8 mouse cellular contexts compared by ENCODE assay signal in genomic region chr12:17690564-17691281, GRCm38 (mm10). TPM values are rescaled to one million over a fixed set of nuclear protein-coding genes. Genes with fewer than 3 reads are reported as not detected.
A peak's percentile ranks its signal among the peaks of the same experiment; 100 is the strongest.
DNase-seq lines count a peak whose midpoint lies in the region; ATAC-seq and TF ChIP-seq lines count a peak whose summit lies in the region.

Gene Hpcal1, plus strand, starts transcription at chr12:17690856.

- H3K4me3 ChIP-seq in heart, embryonic 10.5 days, result peak within 1 kb of the TSS; percentile 77
- H3K4me3 ChIP-seq in kidney, embryonic 15.5 days (replicated peaks), result peak within 1 kb of the TSS; percentile 78
- peak within 1 kb of the TSS; percentile 75 for H3K4me3 ChIP-seq in limb, embryonic 15.5 days
- H3K4me3 ChIP-seq in midbrain, postnatal 0 days (ENCODE audit: low read depth, low read length), result peak within 1 kb of the TSS; percentile 62

- no peaks in the 10 kb centered on the region for H3K36me3 ChIP-seq in heart, embryonic 10.5 days
- H3K36me3 ChIP-seq in kidney, embryonic 15.5 days, result no peaks in the 10 kb centered on the region
- no peaks in the 10 kb centered on the region for H3K36me3 ChIP-seq in limb, embryonic 15.5 days
- H3K36me3 ChIP-seq in midbrain, postnatal 0 days (ENCODE audit: insufficient read depth, low read length), result no peaks in the 10 kb centered on the region

- H3K27ac ChIP-seq in heart, embryonic 10.5 days, result peak within 1 kb of the TSS; percentile 87
- peak within 1 kb of the TSS; percentile 82 for H3K27ac ChIP-seq in kidney, embryonic 15.5 days
- H3K27ac ChIP-seq in limb, embryonic 15.5 days, result peak within 1 kb of the TSS; percentile 69
- H3K27ac ChIP-seq in midbrain, postnatal 0 days (ENCODE audit: low read depth, low read length), result 0 out of 2 replicates have a peak within 1 kb of the TSS, but pooled peaks have one; percentile 4

- H3K9ac ChIP-seq in kidney, embryonic 15.5 days, result peak within 1 kb of the TSS; percentile 72
- peak within 1 kb of the TSS; percentile 51 for H3K9ac ChIP-seq in limb, embryonic 15.5 days
- peak within 1 kb of the TSS; percentile 66 for H3K9ac ChIP-seq in midbrain, postnatal 0 days (replicated peaks; ENCODE audit: low read length, poor library complexity, severe bottlenecking)

- H3K27me3 ChIP-seq in heart, embryonic 10.5 days (ENCODE audit: insufficient read depth, poor library complexity, severe bottlenecking), result 0 out of 2 replicates have a peak, but pooled peaks cover 7% of the 10 kb centered on the region
- H3K27me3 ChIP-seq in kidney, embryonic 15.5 days, result no peaks in the 10 kb centered on the region
- no peaks in the 10 kb centered on the region for H3K27me3 ChIP-seq in limb, embryonic 15.5 days
- H3K27me3 ChIP-seq in midbrain, postnatal 0 days (ENCODE audit: insufficient read depth, low read length), result no peaks in the 10 kb centered on the region

- under 1% methylated on average over 68 of the region's 72 CpGs for WGBS in heart, embryonic 10.5 days
- WGBS in kidney, embryonic 15.5 days, result under 1% methylated on average over 67 of the region's 72 CpGs
- WGBS in limb, embryonic 15.5 days, result 0% methylated on average over 69 of the region's 72 CpGs
- WGBS in midbrain, postnatal 0 days, result under 1% methylated on average over 65 of the region's 72 CpGs

- peak within 1 kb of the TSS; percentile 94 for H3K4me2 ChIP-seq in kidney, embryonic 15.5 days
- H3K4me2 ChIP-seq in limb, embryonic 15.5 days, result peak within 1 kb of the TSS; percentile 96
- H3K4me2 ChIP-seq in midbrain, postnatal 0 days (ENCODE audit: low read depth, low read length, poor library complexity, severe bottlenecking), result peak within 1 kb of the TSS; percentile 96

- peak; percentile 95 to 96 for DNase-seq in B cell, adult 2 months
- peak; percentile 94 for DNase-seq in brain, embryonic 14.5 days (ENCODE audit: low read depth)
- peak; percentile 96 for DNase-seq in heart, embryonic 10.5 days (ENCODE audit: low spot score)
- peak; percentile 82 for DNase-seq in midbrain, postnatal 0 days (ENCODE audit: low spot score)
- peak; percentile 85 to 93 for DNase-seq in spleen, postnatal 10 days (ENCODE audit: low spot score in 2 of 2)

- peaks cover 34% of the 10 kb centered on the region for H3K4me1 ChIP-seq in heart, embryonic 10.5 days
- peaks cover 51% of the 10 kb centered on the region for H3K4me1 ChIP-seq in kidney, embryonic 15.5 days
- peaks cover 35% of the 10 kb centered on the region for H3K4me1 ChIP-seq in limb, embryonic 15.5 days
- H3K4me1 ChIP-seq in midbrain, postnatal 0 days (ENCODE audit: insufficient read depth, low read length), result no peaks in the 10 kb centered on the region

- TF ChIP-seq POLR2A in brain, embryonic 14.5 days (IDR thresholded peaks at IDR 0.05; ENCODE audit: borderline replicate concordance, extremely low read depth, insufficient read depth, insufficient read length, poor library complexity, severe bottlenecking), result peak; percentile 62

- ATAC-seq in erythroblast, adult 5-6 weeks (replicated peaks; ENCODE audit: low FRiP score, poor library complexity, severe bottlenecking), result peak; percentile 86
- peak; percentile 91 for ATAC-seq in kidney, embryonic 15.5 days (replicated peaks; ENCODE audit: low FRiP score)
- ATAC-seq in limb, embryonic 15.5 days (ENCODE audit: insufficient number of reproducible peaks, low FRiP score, low TSS enrichment, low read depth), result peak; percentile 88
- peak; percentile 76 for ATAC-seq in midbrain, postnatal 0 days (ENCODE audit: low FRiP score)

- no peak for TF ChIP-seq CTCF in brain, embryonic 14.5 days (IDR thresholded peaks at IDR 0.05; ENCODE audit: borderline replicate concordance, extremely low read depth, insufficient read depth, insufficient read length)
- no peak for TF ChIP-seq CTCF in midbrain, postnatal 0 days (IDR thresholded peaks at IDR 0.05)

- H3K9me3 ChIP-seq in heart, embryonic 10.5 days, result no peaks in the 10 kb centered on the region
- H3K9me3 ChIP-seq in kidney, embryonic 15.5 days (replicated peaks), result no peaks in the 10 kb centered on the region
- H3K9me3 ChIP-seq in limb, embryonic 15.5 days, result no peaks in the 10 kb centered on the region
- no peaks in the 10 kb centered on the region for H3K9me3 ChIP-seq in midbrain, postnatal 0 days (ENCODE audit: low read length)

RNA-seq across cellular contexts. Expression of gene Hpcal1, which starts in this region (rescaled TPM):
- 82.2 and 113 TPM in 2 replicates for polyA plus RNA-seq in brain, embryonic 14.5 days (2012; rRNA removed)
- total RNA-seq in erythroblast, adult 5-6 weeks (2015; ENCODE audit: low replicate concordance), result 23.8 and 30.3 TPM in 2 replicates
- 4.3 and 7.4 TPM in 2 replicates for total RNA-seq in erythroblast, adult 5-6 weeks (2017; ENCODE audit: low replicate concordance)
- 18.4 and 25.4 TPM in 2 replicates for polyA plus RNA-seq in heart, embryonic 10.5 days (2016; fragmentation: Nextera tagmentation; extraction: Ambion mirVana)
- 51.4 and 55.5 TPM in 2 replicates for polyA plus RNA-seq in kidney, embryonic 15.5 days (2015; fragmentation: Nextera tagmentation; extraction: Ambion mirVana)
- polyA plus RNA-seq in limb, embryonic 15.5 days (2015; fragmentation: Nextera tagmentation; extraction: Ambion mirVana), result 39.1 and 44.0 TPM in 2 replicates
- total RNA-seq in midbrain, postnatal 0 days (2014; rRNA removed), result 75.0 and 94.0 TPM in 2 replicates
- polyA plus RNA-seq in midbrain, postnatal 0 days (2015; fragmentation: Nextera tagmentation; extraction: Ambion mirVana), result 139 and 149 TPM in 2 replicates

Comparison
In these comparisons a context has a peak if more than half of its experiments do, and no peak if none do; other contexts are left out.
1. Peak in every context shown above with its lines: DNase-seq, ATAC-seq, H3K4me3 ChIP-seq and H3K27ac ChIP-seq.
2. H3K27ac ChIP-seq: peak in every context shown above with its lines; median percentile 87 in heart, embryonic 10.5 days; 82 in kidney, embryonic 15.5 days; 69 in limb, embryonic 15.5 days; 4 in midbrain, postnatal 0 days.